Mouse (Mus musculus) heart, postnatal 0 days (tissue): ENCODE measurements around the gene Ucp3.

Experiments used
- CTCF ChIP-seq: IDR thresholded peaks from 2 replicates; pipeline ENCODE4 v1.5.1; 2016; ENCODE audit warnings: antibody characterized with exemption, control low read depth, low read depth
- EP300 ChIP-seq: IDR thresholded peaks from 2 replicates; pipeline ENCODE4 v1.6.1; 2016; ENCODE audit warnings: antibody characterized with exemption, low read depth

DNA sequence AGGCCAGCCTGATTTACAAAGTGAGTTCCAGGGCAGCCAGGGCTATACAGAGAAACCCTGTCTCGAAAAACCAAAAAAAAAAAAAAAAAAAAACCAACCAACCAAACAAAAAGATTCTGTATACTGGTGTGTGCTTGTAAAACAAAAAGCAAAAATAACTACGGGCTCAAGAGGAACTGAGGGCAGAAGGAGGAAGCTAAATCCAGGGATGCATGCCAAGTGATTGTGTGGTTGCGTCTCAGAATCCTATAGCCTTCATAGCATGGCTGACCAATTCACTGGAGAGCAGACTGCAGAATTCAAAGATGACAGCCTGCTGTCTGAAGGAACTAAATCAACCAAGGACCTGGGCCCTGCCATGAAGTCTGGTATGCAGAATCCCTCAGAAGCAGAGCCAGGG is 61.4 kb downstream of the Ucp3 start:
- TF ChIP-seq CTCF, result no peak
- no peak for TF ChIP-seq EP300
